Mouse (Mus musculus) liver, adult 2 months (tissue): ENCODE results near the gene Mrpl23. TPM values are rescaled to one million over a fixed set of nuclear protein-coding genes. Genes with fewer than 3 reads are reported as not detected.

ENCODE experiments used
- DNase-seq: peaks from one replicate; pipeline ENCODE4 v3.0.0-alpha.2; 2011; ENCODE audit warnings: low read depth, low spot score; ENCODE audit errors: extremely low read depth
- H3K27ac ChIP-seq: fragments of 200-500 bp; replicated peaks from 2 replicates; pipeline ENCODE4 v1.5.1; 2012; ENCODE audit warnings: low read depth, mild to moderate bottlenecking, control low read depth, inconsistent platforms, low read length; ENCODE audit not compliant: insufficient read depth
- H3K27me3 ChIP-seq: fragments of 200-500 bp; 2 replicates; pipeline ENCODE4 v1.6.1; 2012; ENCODE audit warnings: mild to moderate bottlenecking, moderate library complexity, low read length, inconsistent platforms; ENCODE audit not compliant: control insufficient read depth, insufficient read depth
- H3K36me3 ChIP-seq: fragments of 200-500 bp; 2 replicates; pipeline ENCODE4 v1.6.1; 2012; ENCODE audit warnings: low read length, inconsistent platforms; ENCODE audit not compliant: control insufficient read depth, insufficient read depth
- H3K4me1 ChIP-seq: fragments of 200-500 bp; 2 replicates; pipeline ENCODE4 v1.6.1; 2011; ENCODE audit warnings: low read length; ENCODE audit not compliant: control insufficient read depth, insufficient read depth
- H3K4me3 ChIP-seq: fragments of 200-500 bp; 2 replicates; pipeline ENCODE4 v1.5.1; 2011; ENCODE audit warnings: low read depth, mild to moderate bottlenecking, control low read depth, low read length, moderate library complexity; ENCODE audit not compliant: insufficient read depth
- H3K79me2 ChIP-seq: fragments of 200-500 bp; 2 replicates; pipeline ENCODE4 v1.6.1; 2012; ENCODE audit warnings: inconsistent platforms, mild to moderate bottlenecking, low read length, moderate library complexity; ENCODE audit not compliant: control insufficient read depth, insufficient read depth
- H3K9ac ChIP-seq: fragments of 200-500 bp; 2 replicates; pipeline ENCODE4 v1.6.1; 2012; ENCODE audit warnings: low read depth, mild to moderate bottlenecking, control low read depth, inconsistent platforms, low read length
- CTCF ChIP-seq: fragments of 200-500 bp; IDR thresholded peaks from 2 replicates; pipeline ENCODE4 v1.5.1; 2011; ENCODE audit warnings: low read depth, low read length, control low read depth
- POLR2A ChIP-seq: fragments of 200-500 bp; IDR thresholded peaks from 2 replicates; pipeline ENCODE4 v1.6.1; 2011; ENCODE audit warnings: low read length, control low read depth; ENCODE audit not compliant: insufficient read depth; ENCODE audit errors: extremely low read depth
- WGBS: fragments of 180-500 bp; shearing (Covaris S2); methylation state at CpG from one replicate; pipeline ENCODE4 v1.1.7; 2018; 5-methylcytosine and 5-hydroxymethylcytosine counted together
- polyA plus RNA-seq: library from polyadenylated mRNA; depleted of rRNA; stranded (reverse); fragments of >200 nt; gene quantifications from 2 replicates; pipeline ENCODE4 v1.2.3, GENCODE M21; 2012
- total RNA-seq: library from RNA; depleted of rRNA; stranded (reverse); fragments of >200 nt; gene quantifications from 2 replicates; pipeline ENCODE4 v1.2.3, GENCODE M21; 2014

Mrpl23 gene
- total and polyA plus RNA-seq, 2 experiments = 7.6 to 45.0 TPM

DNA sequence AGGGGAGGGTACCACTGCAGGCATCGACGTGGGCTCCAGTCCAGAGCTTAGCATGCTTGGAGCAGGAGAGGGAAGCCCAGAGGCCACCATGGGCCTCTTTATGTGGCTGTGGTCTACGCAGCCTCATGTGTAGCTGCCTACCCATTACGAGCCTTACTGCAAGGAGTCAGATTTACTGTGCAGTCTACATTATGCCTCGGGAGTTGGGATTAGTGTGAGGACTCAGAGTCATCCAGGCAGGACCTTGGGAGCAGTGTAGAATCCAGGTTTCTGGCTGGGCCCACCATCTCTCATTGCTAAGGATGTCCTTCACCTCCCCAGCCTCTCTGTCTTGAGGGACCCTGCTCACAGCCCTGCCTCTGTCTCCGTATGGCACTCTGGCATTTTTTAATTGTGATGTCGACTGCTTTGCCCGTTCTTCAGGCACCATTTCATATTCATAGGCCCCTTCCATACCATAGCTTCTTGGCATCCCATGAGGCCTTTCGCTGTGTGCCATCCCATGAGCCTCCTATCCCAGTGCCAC, 42.4 kb downstream of the Mrpl23 start:
- Histone ChIP-seq H3K27me3 (peaks cover 7% of the 10 kb centered on the region; the same call in 1 of the 2 replicates), H3K36me3 (no peaks in the 10 kb centered on the region), H3K27ac (no peak overlapping the region), H3K4me1 (no peaks in the 10 kb centered on the region), H3K9ac (no peak overlapping the region), H3K4me3 (no peak overlapping the region), H3K79me2 (no peaks in the 10 kb centered on the region)
- no peak for TF ChIP-seq CTCF
- no peak for TF ChIP-seq POLR2A
- no peak for DNase-seq
- WGBS = 70% methylated on average over 9 of the region's 9 CpGs

GRCm38 (mm10) chr7:142575491-142575890, 43.0 kb downstream of the Mrpl23 start:
- no peaks in the 10 kb centered on the region for H3K79me2 ChIP-seq
- H3K9ac ChIP-seq = no peak overlapping the region
- TF ChIP-seq POLR2A = no peak
- no peak for TF ChIP-seq CTCF
- H3K4me1 ChIP-seq = no peaks in the 10 kb centered on the region; the same call in 1 of the 2 replicates
- no peak for DNase-seq
- H3K4me3 ChIP-seq = no peak overlapping the region
- no peaks in the 10 kb centered on the region for H3K36me3 ChIP-seq
- 78% methylated on average over 12 of the region's 12 CpGs for WGBS
- H3K27ac ChIP-seq = no peak overlapping the region
- H3K27me3 ChIP-seq = peaks cover 7% of the 10 kb centered on the region; the same call in 1 of the 2 replicates

DNA sequence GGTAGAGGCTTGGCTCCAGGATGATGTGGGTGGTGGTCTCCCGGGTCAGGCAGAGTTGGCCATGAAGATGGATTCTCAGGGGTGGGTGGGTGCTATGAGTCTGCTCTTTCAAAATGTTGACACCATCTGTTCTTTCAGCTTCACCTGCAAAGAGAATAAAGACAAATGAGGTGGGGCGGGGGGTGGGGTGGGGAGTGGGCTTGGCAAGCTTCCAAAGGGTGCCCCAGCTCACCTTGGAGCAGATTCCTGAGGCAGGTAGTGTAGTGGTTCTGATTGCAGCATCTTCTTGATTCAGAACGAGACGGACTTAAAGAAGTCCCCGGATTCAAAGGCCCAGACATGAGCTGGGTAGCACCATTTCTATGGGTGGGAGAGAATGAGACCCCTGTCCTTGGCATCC, 43.5 kb downstream of the Mrpl23 start:
- Histone ChIP-seq H3K4me1 (no peaks in the 10 kb centered on the region; the same call in 1 of the 2 replicates), H3K9ac (no peak overlapping the region), H3K27ac (no peak overlapping the region), H3K36me3 (no peaks in the 10 kb centered on the region), H3K27me3 (peaks cover 7% of the 10 kb centered on the region; the same call in 1 of the 2 replicates), H3K79me2 (no peaks in the 10 kb centered on the region), H3K4me3 (no peak overlapping the region)
- no peak for TF ChIP-seq CTCF
- TF ChIP-seq POLR2A = no peak
- DNase-seq = no peak
- 59% methylated on average over 5 of the region's 5 CpGs for WGBS

DNA sequence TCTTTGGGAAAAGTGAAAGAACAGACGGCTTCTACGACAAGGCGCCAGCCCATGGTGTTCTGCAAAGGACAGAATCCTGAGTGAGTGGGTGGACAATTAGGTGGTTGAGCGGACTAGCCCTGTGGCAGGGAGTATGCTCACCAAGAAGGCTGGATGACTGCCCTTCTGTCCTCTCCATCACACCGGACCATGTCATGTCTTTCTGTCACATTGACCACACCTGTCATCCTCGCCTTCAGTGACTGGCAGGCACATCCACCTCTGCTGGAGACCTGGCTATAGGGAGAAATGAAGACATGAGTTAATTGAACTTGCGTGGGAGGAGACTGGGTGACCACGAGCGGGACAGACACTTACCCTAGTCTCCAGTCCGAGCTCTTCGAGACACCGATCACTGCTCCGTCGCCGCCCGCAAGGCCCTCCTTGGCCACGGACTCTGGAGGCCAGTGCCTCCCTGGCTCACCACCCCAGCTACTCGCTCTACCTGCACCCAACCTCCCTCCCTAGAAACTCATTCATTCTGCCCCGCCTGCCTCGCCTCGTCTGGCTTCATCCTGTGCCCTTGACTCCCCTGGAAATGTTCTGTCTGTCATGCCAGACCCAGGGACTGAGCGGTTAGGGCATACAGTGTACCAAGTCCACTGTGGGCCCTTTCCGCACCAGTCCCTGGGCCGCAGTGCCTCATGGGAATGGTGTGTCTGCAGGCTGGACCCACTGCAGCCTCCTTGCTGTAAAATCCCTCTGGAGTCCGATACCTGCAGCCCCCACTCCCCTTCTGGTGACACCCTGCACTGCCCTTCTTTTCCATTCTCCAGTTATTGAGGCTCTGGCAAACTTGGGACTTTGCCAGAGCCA, 44.2 kb downstream of the Mrpl23 start:
- Histone ChIP-seq H3K4me1 (no peaks in the 10 kb centered on the region; the same call in 1 of the 2 replicates), H3K27ac (no peak overlapping the region)

GRCm38 (mm10) chr7:142577806-142578423, 45.4 kb downstream of the Mrpl23 start:
- no peak overlapping the region for H3K27ac ChIP-seq

More for the DNA sequence above, 44.2 kb downstream of the Mrpl23 start:
- Histone ChIP-seq H3K9ac (no peak overlapping the region), H3K79me2 (no peaks in the 10 kb centered on the region), H3K4me3 (no peak overlapping the region), H3K27me3 (peaks cover 7% of the 10 kb centered on the region; the same call in 1 of the 2 replicates), H3K36me3 (no peaks in the 10 kb centered on the region)
- TF ChIP-seq CTCF (no peak), POLR2A (no peak)
- 63% methylated on average over 25 of the region's 25 CpGs for WGBS
- DNase-seq = no peak

More at GRCm38 (mm10) chr7:142577806-142578423, 45.4 kb downstream of the Mrpl23 start:
- no peak overlapping the region for H3K4me3 ChIP-seq
- H3K79me2 ChIP-seq = no peaks in the 10 kb centered on the region
- H3K27me3 ChIP-seq = peaks cover 7% of the 10 kb centered on the region; the same call in 1 of the 2 replicates
- no peaks in the 10 kb centered on the region for H3K36me3 ChIP-seq
- 49% methylated on average over 24 of the region's 26 CpGs for WGBS
- no peak for TF ChIP-seq CTCF
- no peak for TF ChIP-seq POLR2A
- H3K9ac ChIP-seq = no peak overlapping the region
- no peaks in the 10 kb centered on the region; the same call in 1 of the 2 replicates for H3K4me1 ChIP-seq
- no peak for DNase-seq
